Mouse (Mus musculus) C2C12 (cell line): ENCODE measurements at regions not wholly inside any gene's neighbourhood (a gene's known extent, or its start where the extent isn't known, plus 50 kb on each side); places are given as distances from the start of the nearest gene placed in this dataset.

Experiments
- H3K27me3 ChIP-seq: one replicate; pipeline ENCODE4 v1.6.1; 2011; ENCODE audit not compliant: control insufficient read depth, insufficient read depth, insufficient read length
- H3K36me3 ChIP-seq: one replicate; pipeline ENCODE4 v1.6.1; 2011; ENCODE audit not compliant: control insufficient read depth, insufficient read depth
- H3K4me3 ChIP-seq: one replicate; pipeline ENCODE4 v1.5.1; 2011; ENCODE audit warnings: mild to moderate bottlenecking, control low read depth; ENCODE audit not compliant: poor library complexity, insufficient read depth, severe bottlenecking
- H3K79me2 ChIP-seq: one replicate; pipeline ENCODE4 v1.6.1; 2011; ENCODE audit not compliant: control insufficient read depth, insufficient read depth
- H3K79me3 ChIP-seq: one replicate; pipeline ENCODE4 v1.6.1; 2011; ENCODE audit warnings: low read depth, control low read depth
- H3ac ChIP-seq: one replicate; pipeline ENCODE3; 2011; ENCODE audit warnings: low read depth; ENCODE audit not compliant: control insufficient read depth, insufficient read length
- CEBPB ChIP-seq: IDR thresholded peaks from one replicate; pipeline ENCODE4 v1.6.1; 2011; ENCODE audit warnings: low read depth, mild to moderate bottlenecking, control low read depth, moderate library complexity
- CTCF ChIP-seq: IDR thresholded peaks from one replicate; pipeline ENCODE4 v1.5.1; 2011; ENCODE audit not compliant: control insufficient read depth, insufficient read depth, insufficient read length
- FOSL1 ChIP-seq: IDR thresholded peaks from one replicate; pipeline ENCODE4 v1.8.0; 2011; ENCODE audit warnings: mild to moderate bottlenecking, low read length; ENCODE audit not compliant: poor library complexity, insufficient read depth, severe bottlenecking
- MAX ChIP-seq: IDR thresholded peaks from one replicate; pipeline ENCODE4 v1.6.1; 2011; ENCODE audit warnings: mild to moderate bottlenecking, control low read depth
- MYOD1 ChIP-seq: IDR thresholded peaks from one replicate; pipeline ENCODE4 v1.6.1; 2011; ENCODE audit warnings: low read depth; ENCODE audit not compliant: control insufficient read depth, insufficient read length
- MYOG ChIP-seq: IDR thresholded peaks from one replicate; pipeline ENCODE4 v1.6.1; 2011; ENCODE audit not compliant: control insufficient read depth, insufficient read length; ENCODE audit errors: extremely low read depth
- USF1 ChIP-seq: IDR thresholded peaks from one replicate; pipeline ENCODE4 v1.6.1; 2011; ENCODE audit warnings: low read depth, mild to moderate bottlenecking, control low read depth, moderate library complexity

DNA sequence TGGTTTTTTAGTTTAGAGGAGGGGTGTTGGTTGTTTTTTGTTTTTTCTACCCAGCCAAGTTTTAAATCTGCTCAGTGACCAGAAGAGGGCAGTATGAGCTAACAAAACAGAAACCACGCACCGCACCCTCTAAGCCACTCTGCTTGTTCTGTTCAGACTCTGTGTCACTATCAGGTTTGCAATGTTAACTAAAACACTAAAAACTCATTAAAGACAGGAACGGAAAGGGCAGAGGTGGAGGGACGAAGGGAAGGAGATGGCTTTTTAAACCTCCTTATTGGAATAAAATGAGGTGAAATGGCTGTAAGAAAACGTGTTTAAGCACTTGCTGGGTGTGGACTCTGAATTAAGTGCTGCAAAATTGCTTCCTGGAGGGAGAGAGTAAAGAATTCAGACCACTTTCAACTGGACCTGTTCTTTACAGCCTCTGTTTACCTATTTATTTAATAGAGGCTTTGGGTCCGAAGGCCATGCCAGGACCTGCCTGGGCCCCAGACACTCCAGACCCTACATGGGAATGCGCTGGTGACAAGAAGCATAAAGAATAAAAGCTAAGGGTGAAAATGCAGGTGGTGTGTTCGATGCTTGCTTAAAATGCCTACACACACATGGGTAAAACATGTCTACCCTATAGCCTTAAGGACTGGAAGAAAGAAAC, 116.1 kb upstream of the Olig3 start:
- Histone ChIP-seq H3K4me3 (no peak overlapping the region), H3K27me3 (peaks cover 11% of the 10 kb centered on the region), H3K79me2 (no peaks in the 10 kb centered on the region), H3K79me3 (no peaks in the 10 kb centered on the region), H3K36me3 (no peaks in the 10 kb centered on the region), H3ac (no peak overlapping the region)
- peak; percentile 20 for TF ChIP-seq CTCF
- no peak for TF ChIP-seq USF1
- TF ChIP-seq MAX, result no peak

- H3ac ChIP-seq, result no peak overlapping the region
- no peak for TF ChIP-seq MYOD1
- no peaks in the 10 kb centered on the region for H3K79me2 ChIP-seq
- no peak overlapping the region for H3K4me3 ChIP-seq
- H3K79me3 ChIP-seq, result no peaks in the 10 kb centered on the region
- no peaks in the 10 kb centered on the region for H3K27me3 ChIP-seq
- no peaks in the 10 kb centered on the region for H3K36me3 ChIP-seq
These were observed 140.1 kb upstream of the Olig3 start for GRCm38 (mm10) chr10:19216240-19216639.

- no peak overlapping the region for H3ac ChIP-seq
- no peaks in the 10 kb centered on the region for H3K79me3 ChIP-seq
- H3K79me2 ChIP-seq, result no peaks in the 10 kb centered on the region
- no peak overlapping the region for H3K4me3 ChIP-seq
- no peak for TF ChIP-seq USF1
- TF ChIP-seq CEBPB, result no peak
- no peaks in the 10 kb centered on the region for H3K36me3 ChIP-seq
- no peaks in the 10 kb centered on the region for H3K27me3 ChIP-seq
These were observed 146.6 kb upstream of the Olig3 start for GRCm38 (mm10) chr10:19209751-19210150.

GRCm38 (mm10) chr10:19208101-19208722, 148.1 kb upstream of the Olig3 start:
- no peaks in the 10 kb centered on the region for H3K36me3 ChIP-seq
- H3ac ChIP-seq, result no peak overlapping the region
- no peaks in the 10 kb centered on the region for H3K27me3 ChIP-seq
- H3K4me3 ChIP-seq, result no peak overlapping the region
- H3K79me3 ChIP-seq, result no peaks in the 10 kb centered on the region
- TF ChIP-seq CEBPB, result no peak
- no peak for TF ChIP-seq MAX
- TF ChIP-seq FOSL1, result no peak
- no peak for TF ChIP-seq USF1
- no peak for TF ChIP-seq MYOG
- no peak for TF ChIP-seq MYOD1
- TF ChIP-seq CTCF, result no peak
- H3K79me2 ChIP-seq, result no peaks in the 10 kb centered on the region

GRCm38 (mm10) chr10:19207505-19207904, 148.8 kb upstream of the Olig3 start:
- Histone ChIP-seq H3K79me2 (no peaks in the 10 kb centered on the region), H3K27me3 (no peaks in the 10 kb centered on the region), H3K36me3 (no peaks in the 10 kb centered on the region), H3ac (no peak overlapping the region), H3K4me3 (no peak overlapping the region), H3K79me3 (no peaks in the 10 kb centered on the region)
- no peak for TF ChIP-seq MYOG
- TF ChIP-seq CTCF, result no peak
- TF ChIP-seq MAX, result no peak
- no peak for TF ChIP-seq FOSL1
- no peak for TF ChIP-seq USF1

DNA sequence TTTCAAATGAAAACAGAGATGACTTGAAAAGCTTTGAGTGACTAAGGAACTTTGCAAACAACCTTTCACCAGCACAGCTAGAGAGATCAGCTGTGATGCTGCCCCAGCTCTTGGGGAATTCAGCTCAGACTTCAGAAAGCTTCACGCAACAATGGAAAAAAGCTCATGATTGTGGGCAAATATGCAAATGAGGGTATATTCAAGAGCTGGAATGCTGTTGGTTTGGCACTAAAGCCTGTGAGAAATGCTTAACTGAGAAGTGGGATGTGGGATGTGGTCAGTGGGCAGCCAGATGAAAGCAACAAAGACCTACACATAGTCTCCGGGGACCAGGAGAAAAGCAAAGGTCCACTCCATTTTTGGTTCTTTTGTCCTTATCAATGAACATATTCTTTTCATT, 156.0 kb upstream of the Olig3 start:
- H3ac ChIP-seq, result no peak overlapping the region
- H3K79me3 ChIP-seq, result no peaks in the 10 kb centered on the region
- no peaks in the 10 kb centered on the region for H3K27me3 ChIP-seq

More for the DNA sequence above, 156.0 kb upstream of the Olig3 start:
- TF ChIP-seq CTCF (no peak), USF1 (no peak), FOSL1 (no peak), CEBPB (no peak), MAX (no peak), MYOG (no peak), MYOD1 (no peak)
- H3K79me2 ChIP-seq, result no peaks in the 10 kb centered on the region
- H3K4me3 ChIP-seq, result no peak overlapping the region
- no peaks in the 10 kb centered on the region for H3K36me3 ChIP-seq
